Mouse (Mus musculus): Measurements from ENCODE around the gene Hoxb9. TPM values are rescaled to one million over a fixed set of nuclear protein-coding genes. Genes with fewer than 3 reads are reported as not detected.

Hoxb9 gene
- total RNA-seq, 2 experiments from 2014 or later: not detected

DNA sequence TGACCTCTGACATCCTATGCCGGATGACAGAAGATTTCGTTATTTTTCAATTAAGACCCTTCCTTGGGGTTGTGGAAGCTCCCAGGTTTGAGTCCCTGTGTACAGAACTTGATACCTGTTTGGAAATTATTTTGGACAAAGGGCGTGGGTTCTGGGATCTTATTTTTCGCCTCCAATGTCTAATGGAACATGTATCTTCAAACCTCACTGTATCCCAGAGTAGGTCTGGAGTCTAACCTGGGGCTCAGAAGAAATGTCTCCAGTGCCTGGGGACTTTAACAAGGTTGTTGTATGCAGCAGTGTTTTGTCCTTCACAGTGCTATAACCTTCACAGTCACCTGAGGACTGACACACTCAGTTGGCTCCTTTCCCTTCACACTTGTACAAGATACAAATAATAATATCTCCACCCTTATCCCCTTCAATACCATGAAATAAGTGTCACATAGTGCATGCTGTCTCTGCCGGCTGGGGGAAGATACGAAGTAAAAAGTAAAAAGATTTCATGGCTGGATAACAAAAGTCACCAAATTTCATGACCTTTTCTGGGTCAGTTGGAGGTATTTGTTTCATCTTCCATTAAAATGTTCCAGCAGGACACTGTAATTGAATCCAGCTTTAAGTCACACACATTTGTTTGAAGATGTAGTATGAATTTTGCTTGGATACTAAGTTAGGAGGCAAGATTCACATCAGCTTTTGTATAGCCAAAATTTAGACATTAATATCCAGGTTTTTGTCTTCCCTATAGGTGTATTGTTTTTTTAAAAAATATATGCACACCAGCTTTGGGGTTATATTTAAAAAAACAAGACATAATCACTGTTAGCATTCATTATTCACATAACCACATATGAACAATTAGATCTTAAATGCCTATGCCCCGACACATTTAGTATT lies 4.0 kb upstream of the Hoxb9 start:
- DNase-seq (ENCODE audit: low spot score in 2 of 2): no peak

- no peak for DNase-seq (ENCODE audit: low spot score in 2 of 2)
Observed at GRCm38 (mm10) chr11:96268031-96268745, 3.1 kb upstream of the Hoxb9 start.

GRCm38 (mm10) chr11:96269869-96270268 lies 1.4 kb upstream of the Hoxb9 start:
- no peak for DNase-seq (ENCODE audit: low spot score in 2 of 2)

DNA sequence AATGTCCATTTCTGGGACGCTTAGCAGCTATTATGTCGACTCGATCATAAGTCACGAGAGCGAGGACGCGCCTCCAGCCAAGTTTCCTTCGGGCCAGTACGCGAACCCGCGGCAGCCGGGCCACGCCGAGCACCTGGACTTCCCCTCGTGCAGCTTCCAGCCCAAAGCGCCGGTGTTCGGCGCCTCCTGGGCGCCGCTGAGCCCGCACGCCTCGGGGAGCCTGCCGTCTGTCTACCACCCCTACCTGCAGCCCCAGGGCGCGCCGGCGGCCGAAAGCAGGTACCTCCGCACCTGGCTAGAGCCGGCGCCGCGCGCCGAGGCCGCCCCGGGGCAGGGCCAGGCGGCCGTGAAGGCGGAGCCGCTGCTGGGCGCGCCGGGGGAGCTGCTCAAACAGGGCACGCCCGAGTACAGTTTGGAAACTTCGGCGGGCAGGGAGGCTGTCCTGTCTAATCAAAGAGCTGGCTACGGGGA lies 319 bp downstream of the Hoxb9 start:
- DNase-seq (ENCODE audit: low spot score in 2 of 2): no peak

- DNase-seq (ENCODE audit: low spot score in 2 of 2): no peak
Observed at GRCm38 (mm10) chr11:96272024-96272921, 1.0 kb downstream of the Hoxb9 start.

GRCm38 (mm10) chr11:96274428-96274827 lies 3.2 kb downstream of the Hoxb9 start:
- no peak for DNase-seq (ENCODE audit: low spot score in 2 of 2)

DNA sequence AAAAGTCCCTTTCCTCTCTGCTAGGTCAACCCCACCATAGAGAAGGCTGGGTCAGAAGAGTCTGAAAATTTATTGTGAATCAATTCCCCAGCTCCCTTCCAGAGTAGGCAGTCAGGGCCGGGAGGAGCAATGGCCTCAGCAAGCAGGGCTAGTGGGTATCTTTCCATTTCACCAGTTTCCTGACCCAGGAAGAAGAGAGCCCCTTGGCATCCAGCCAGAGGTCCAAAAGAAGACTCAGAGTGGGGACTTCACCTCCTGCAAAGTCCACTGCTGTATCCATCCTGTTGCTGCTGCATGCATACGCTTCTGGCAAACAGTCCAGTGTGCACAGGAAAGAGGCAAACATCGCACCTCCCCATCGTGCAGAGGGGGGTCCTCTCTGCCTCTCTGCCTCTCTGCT lies 4.6 kb downstream of the Hoxb9 start:
- no peak for DNase-seq (ENCODE audit: low spot score in 2 of 2)

DNA sequence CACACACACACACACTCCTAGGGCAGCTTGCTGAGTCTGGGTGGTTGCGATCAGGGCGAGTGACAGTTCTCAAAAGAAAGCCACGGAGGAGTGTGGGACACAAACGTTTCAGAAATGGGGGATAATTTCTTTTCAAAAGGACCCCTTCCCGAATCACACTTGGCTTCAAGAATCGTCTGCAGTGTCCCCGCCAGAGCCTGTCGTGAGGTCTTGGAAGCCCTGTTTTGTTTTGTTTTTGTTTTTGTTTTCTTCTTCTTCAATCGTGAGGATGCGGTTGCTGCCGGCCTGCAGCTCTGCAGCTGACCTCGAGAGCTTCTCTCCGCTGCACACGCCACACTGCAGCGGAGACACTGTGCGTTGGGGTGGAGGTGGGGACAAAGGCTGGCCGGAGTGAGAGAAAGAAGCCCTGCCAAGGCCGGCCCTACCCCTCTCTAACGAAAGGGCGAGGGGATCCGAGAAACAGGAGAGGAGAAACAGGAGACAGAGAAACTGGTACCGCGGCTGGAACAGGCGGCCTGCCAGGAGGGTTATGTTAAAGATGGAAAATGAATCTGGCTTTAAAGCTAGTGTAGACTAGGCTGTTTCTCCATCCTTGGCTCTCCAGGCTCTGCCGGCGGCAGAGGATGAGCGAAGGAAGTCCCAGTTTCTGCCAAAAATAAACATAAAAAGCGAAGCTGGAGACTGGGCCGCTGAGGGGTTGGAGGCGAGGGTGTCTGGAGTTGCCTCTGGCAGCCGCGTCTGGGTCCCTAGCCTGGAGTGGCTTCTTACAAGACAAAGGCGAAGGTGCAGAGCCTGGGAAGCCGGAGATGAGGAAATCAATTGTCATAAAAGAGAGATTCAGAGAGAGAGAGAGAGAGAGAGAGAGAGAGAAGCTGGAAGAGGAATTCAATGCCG lies 6.1 kb downstream of the Hoxb9 start:
- DNase-seq (ENCODE audit: low spot score in 2 of 2): no peak

GRCm38 (mm10) chr11:96278324-96278723 lies 7.1 kb downstream of the Hoxb9 start:
- no peak for DNase-seq (ENCODE audit: low spot score in 2 of 2)

GRCm38 (mm10) chr11:96278773-96279172 lies 7.5 kb downstream of the Hoxb9 start:
- DNase-seq (ENCODE audit: low spot score in 2 of 2): peak; percentile 69 to 88

DNA sequence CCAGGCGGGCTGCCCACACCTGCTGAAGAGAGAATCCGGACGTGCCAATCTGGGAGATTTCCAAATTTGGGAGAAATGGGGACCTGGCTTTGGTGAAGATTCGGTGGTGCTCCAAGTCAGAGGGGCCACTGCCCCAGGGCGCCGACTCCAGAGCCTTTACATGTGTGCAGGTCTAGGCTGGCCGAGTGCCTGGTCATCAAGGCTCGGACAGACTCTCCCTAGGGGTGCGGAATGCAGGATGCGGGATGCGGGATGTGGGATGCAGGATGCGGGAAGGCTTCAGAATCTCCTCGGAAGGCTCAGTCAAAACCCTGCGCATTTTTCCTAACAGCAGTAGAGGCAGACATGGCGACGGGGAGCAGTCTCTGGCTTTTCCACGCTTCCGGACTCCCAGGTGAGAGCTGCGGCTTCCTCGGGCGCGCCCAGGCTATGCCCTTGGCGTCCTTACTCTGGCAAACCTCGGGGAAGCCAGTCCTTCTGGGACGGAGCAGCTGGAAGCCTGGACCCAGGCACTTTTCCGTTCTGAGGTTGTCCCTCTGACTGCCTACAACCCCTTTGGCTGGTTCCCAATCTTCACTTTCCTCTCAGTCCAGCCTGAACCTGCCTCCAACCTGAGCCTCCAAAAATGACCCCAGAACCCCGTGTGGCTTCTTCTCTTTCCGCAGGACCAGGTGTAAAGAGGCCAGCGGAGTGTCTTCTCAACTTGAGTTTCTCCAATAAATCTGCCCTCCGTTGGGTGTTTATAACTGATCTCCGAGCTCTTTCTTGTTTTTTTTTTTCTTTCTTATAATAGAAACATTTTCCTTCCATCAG lies 8.4 kb downstream of the Hoxb9 start:
- no peak for DNase-seq (ENCODE audit: low spot score in 2 of 2)

DNA sequence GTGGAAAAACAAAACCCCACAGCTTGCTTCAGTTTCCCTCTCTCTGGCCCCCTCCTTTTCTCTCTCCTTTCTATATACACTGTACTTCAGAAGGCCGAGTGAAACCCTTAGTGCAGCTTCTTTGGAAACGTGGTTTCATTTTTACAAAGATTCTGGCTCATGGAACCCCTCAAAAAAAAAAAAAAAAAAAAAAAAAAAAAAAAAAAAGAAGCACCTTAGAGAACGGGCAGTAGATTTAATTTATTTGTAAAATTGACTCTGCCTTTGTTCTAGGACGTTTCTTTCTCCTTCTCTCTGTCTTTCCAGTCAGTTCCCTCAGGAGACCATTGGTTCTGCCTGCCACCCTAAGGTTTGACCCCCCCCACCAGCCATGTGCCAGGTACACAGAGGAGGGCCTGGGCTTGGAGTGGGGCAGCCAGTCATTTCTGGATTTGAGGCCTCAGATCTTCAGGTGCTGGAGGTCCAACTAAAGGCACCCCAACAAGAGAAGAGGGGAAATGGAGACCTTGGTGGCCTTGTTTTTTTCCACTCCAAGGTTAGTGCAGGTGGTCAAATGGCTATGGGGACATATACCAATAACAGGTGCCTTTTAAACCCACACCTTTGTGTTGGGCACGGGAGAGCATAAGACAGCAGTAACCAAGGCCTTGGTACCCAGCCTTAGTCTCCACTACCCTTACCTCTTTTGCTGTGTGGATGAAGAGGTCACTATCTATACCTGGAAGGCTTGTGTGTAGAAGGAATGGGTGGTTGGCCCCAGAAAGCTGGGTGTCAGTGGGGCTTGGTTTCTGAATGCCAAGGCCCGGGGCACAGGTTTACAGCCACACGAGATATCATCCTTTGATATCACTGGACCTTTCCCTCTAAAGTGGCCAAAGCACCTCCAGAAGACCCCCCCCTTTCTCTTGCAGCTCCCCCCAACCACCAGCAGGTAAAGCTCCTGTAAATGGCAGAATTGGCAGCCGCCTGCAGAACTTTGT lies 9.4 kb downstream of the Hoxb9 start:
- no peak for DNase-seq (ENCODE audit: low spot score in 2 of 2)

- DNase-seq (ENCODE audit: low spot score in 2 of 2): no peak
Observed at GRCm38 (mm10) chr11:96281396-96281795, 10.1 kb downstream of the Hoxb9 start.

DNA sequence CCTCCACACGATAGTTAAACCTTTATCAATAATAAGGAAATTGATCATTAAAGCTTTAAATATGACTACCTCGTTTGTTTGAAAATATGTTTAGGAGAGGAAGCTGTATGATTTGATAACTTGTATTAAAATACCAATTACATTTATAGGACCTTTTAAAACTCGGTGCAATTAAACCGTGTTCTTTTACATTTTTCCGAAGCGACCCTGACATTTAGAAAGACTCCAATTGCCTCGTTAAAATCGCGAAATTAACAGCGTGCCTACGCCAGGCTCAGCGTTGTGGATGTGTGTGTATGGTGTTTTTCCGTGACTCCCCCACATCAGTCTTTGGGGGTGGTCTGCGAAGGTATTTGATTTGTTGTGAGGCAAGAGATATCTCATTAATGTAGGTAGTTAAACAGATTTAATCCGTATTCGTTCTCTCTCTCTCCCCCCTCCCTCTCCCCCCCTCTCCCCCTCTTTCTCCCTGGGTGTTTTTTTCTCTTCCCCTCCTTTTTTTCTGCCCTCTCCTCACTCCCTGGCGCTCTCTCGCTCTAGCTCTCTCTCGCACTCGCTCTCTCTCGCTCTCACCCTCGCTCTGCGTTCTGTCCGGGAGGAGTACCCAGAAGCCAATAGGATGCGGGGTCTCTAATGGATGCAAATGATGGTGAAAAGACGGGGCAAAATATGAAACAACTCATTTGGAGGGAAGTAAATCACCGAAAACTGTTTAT lies 10.8 kb downstream of the Hoxb9 start, which contains the start of gene Hoxb8:
TSS of gene Hoxb8 (plus strand) at position 51 of the 716 bp plus-strand sequence.
- no peak for DNase-seq (ENCODE audit: low spot score in 2 of 2)

DNA sequence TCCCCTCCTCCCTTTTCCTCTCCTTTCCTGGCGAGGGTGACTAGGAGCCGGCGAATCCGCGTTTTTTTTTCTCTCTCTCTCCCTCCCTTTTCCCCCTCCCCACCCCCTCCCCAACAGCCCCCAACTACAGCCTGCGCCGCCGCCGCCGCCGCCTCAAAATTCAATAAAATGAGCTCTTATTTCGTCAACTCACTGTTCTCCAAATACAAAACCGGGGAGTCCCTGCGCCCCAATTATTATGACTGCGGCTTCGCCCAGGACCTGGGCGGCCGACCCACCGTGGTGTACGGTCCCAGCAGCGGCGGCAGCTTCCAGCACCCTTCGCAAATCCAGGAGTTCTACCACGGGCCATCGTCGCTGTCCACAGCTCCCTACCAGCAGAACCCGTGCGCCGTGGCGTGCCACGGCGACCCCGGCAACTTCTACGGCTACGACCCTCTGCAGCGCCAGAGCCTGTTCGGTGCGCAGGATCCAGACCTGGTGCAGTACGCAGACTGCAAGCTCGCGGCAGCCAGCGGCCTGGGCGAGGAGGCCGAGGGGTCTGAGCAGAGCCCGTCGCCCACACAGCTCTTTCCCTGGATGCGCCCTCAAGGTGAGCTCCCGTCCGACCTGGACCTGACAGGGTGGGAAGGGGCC lies 11.7 kb downstream of the Hoxb9 start:
- no peak for DNase-seq (ENCODE audit: low spot score in 2 of 2)

- DNase-seq (ENCODE audit: low spot score in 2 of 2): no peak
Observed at GRCm38 (mm10) chr11:96284041-96284749, 12.9 kb downstream of the Hoxb9 start.

Data from layer of hippocampus, adult 18-20 months (tissue).